Mouse (Mus musculus) ovary, postnatal 36 days (tissue): Measurements from ENCODE around the gene Mul1.
"Not testable (repeated sequence)": the region's sequence is repeated elsewhere in the genome, so short reads cannot be mapped to it uniquely, and the experiment has no call there.

ENCODE experiments used
- DNase-seq: peaks from one replicate; pipeline ENCODE4 v3.0.0; 2022; ENCODE audit warnings: low spot score, mixed read lengths

Mul1 gene

GRCm38 (mm10) chr4:138434347-138435316 lies at the start of gene Mul1:
TSS of gene Mul1 (plus strand) at chr4:138434671.
- DNase-seq, result peak; percentile 94

DNA sequence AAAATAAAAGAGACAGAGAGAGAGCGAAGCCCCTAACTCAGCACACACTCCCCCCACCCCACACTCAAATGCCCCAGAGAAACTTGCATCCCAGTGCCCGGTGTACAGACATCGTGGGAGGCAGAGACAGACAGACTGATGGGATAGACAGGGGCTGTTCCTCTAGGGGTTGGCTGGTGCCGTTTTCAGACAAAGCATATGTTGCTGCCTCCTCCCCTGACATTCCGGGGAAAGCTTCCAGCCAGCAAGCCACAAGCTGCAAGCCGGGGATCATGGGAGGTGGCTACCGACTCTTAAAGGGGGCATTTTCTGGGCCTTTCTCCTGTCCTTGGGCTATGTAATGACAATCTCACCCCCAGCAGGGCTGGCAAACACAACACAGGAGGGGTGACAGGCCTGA lies 40.8 kb upstream of the Mul1 start:
- DNase-seq, result no peak

DNA sequence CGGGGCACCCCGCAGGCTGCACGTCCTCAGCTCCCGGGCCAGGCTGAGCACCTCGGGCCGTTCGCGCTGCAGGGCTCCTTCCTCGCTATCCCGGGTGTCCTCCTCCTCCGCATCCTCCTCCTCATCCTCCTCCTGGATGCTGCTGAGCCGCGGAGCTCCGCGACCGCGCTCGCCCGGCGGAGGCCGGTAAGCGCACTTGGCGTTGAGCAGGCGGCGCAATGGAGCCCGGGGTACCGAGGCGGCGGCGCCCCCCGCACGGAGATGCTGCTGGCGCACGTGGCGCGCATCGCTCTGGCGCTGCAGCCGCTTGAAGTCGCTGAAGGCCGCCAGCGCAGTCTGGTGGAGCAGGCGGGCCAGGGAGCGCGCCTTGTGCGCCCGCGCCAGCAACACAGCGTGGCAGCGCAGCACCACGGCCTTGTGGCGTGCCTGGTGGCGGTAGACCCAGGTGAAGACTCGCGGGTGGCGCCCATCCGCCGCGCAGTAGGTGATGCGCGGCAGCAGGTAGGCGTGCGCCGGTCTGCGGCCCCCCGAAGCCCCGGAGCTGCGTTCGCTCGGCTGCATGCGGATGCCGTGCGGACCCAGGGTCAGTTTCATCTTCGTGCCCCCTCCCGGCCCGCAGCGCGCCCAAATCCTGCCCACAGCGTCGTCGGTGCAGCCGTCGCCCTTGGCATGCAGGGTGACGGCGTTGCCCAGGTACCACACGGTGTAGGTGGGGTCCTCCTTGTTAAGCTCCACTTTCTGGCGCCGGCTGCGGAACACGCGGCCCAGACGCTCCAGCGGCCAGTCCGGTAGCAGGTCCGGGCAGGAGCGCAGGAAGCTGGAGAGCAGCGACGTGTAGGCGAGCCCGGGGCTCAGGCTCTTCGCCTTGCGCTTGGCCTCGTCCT lies 39.1 kb upstream of the Mul1 start:
- DNase-seq, result peak; percentile 16

DNA sequence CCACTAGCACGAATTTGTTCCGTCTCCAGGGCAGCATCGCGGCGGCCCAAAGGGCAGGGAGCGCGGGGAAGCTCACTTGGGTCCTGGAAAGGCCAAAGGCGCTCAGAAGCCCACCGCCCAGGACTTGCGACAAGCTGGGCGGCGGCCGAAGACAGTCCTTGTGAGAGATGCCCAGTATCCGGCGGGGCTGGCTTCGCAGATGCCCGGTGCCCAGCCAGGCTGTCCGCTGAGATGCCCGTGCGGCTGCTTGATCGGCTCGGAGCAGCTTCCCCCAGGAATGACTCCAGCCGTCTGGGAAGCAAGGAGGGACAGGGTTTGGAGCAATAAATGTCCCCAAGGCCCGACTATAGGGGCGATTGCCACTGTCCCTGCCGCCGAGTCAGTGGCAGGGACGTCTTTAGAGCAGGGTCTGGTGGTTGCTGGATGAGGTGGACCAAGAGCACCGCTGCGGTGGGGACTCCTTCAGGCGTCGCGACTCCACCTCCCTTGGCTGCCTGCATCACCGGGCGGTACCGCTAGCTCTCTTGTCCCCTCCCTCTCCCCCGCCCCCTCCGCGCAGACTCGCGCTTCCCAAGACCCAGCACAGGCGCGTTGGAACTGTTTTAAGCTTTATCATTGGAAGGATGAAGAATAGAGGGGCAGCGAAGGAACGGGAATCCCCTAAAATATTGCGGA lies 38.4 kb upstream of the Mul1 start, which contains the start of gene Fam43b:
Fam43b (minus strand) TSS at position 558 of the 675 bp plus-strand sequence.
- peak; percentile 35 for DNase-seq

- DNase-seq, result no peak
Observed at GRCm38 (mm10) chr4:138396711-138397110, 37.8 kb upstream of the Mul1 start.

DNA sequence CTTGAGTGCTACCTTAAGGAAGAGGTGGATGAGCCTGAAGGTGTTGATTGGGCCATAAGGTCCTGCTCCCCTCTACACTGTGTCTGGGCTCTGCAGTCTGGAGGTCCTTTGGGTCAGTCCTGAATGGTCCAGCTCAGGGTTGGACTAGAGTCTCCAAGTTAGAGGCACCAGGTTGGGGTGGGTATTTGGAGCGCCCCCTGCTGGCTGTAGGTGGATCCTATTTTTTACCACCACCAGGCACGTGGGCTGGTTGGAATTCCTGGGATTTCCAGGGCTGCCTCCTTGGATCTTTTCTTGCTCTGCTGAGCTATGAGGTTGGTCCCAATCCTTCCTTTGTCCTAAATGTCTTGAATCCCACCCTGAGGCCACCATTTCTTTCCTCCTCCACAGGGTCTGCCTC lies 29.7 kb upstream of the Mul1 start:
- DNase-seq, result peak; percentile 34

DNA sequence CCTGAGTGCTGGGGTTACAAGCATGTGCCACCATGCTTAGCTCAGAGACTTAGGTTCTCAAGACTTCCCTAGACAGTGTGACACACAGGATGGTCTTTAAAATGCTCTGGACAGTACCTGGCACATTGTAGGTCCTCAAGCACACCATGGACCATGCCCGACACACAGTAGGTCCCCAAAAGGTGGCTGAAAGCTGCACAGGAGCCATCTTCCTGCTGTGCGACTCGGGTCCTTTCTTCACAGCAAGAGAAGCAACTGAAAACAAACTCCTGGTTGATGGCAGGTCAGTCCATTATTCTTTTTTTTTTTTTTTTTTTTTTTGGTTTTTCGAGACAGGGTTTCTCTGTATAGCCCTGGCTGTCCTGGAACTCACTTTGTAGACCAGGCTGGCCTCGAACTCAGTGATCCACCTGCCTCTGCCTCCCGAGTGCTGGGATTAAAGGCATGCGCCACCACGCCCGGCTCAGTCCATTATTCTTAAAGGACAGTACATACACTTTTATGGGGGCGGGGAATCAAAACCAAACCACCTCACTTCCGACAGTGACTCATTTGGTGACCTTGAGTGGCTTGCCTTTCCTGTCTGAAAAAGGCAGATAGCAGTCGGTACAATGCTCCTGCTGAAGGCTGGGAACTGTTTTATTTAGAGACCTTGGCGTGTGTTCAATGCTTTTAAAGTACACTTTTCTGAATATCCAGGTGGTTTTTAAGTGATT lies 26.8 kb upstream of the Mul1 start:
- no peak for DNase-seq

- DNase-seq, result no peak
Observed at GRCm38 (mm10) chr4:138411011-138411410, 23.5 kb upstream of the Mul1 start.

GRCm38 (mm10) chr4:138411504-138412121 lies 22.9 kb upstream of the Mul1 start:
- no peak for DNase-seq

DNA sequence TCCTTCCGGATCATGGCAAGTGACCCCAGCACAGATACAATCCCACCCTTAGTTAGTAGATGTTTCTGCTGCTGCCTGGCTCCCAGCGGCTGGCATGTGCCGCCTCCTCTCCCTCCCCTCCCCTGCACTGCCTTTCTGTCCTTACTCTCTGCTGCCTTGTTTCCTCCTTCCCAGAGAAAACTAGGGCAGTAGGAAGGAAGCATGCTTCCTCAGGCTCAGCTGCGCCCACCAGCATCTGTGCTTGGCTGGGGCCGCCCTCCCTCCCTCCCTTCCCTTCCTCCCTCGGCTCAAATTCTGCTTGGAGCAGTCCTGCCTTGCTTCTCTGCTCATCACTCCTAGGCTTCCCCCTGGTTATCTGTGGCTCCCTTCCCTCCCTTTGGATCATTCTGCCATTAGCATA lies 19.7 kb upstream of the Mul1 start:
- DNase-seq, result no peak

DNA sequence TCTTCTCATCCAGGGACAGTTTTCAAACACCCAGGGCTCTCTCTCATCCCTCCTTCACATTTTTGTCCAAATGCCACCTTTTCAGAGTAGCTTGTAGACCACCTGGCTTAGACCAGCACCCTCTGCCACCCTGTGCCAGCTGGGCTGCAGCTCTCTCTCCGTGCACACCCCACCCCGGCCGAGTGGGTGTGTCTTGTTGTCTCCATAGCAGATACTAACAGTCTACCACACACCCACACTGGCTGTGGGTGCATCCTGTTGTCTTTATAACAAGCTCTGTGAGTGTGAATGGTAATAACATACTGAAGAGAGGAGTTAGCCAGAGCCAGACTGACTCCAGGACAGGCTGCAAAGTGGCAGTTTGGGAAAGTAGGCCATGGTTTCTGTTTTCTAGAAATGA lies 18.5 kb upstream of the Mul1 start:
- DNase-seq, result no peak

DNA sequence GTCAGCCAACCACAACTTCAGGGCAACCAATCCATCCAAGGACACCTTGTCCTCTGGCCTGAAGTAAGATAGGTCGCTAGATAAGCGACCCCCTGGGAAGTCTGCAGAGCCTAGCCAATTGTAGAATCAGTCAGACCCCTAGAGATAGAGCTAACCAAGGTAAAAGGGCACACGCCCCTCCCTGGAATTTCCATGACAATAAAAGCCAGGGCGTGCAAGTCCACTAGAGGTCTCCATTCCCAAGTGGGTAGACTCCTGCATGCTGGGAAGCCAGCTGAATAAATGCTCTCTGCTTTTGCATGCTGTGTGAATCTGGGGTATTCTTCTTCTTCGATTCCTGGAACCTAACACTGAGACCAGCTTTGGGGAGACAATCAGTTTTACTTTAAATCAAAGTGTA lies 18.1 kb upstream of the Mul1 start:
- DNase-seq, result no peak

GRCm38 (mm10) chr4:138417882-138418281 lies 16.6 kb upstream of the Mul1 start:
- DNase-seq, result no peak

GRCm38 (mm10) chr4:138418340-138418957 lies 16.0 kb upstream of the Mul1 start:
- no peak for DNase-seq

DNA sequence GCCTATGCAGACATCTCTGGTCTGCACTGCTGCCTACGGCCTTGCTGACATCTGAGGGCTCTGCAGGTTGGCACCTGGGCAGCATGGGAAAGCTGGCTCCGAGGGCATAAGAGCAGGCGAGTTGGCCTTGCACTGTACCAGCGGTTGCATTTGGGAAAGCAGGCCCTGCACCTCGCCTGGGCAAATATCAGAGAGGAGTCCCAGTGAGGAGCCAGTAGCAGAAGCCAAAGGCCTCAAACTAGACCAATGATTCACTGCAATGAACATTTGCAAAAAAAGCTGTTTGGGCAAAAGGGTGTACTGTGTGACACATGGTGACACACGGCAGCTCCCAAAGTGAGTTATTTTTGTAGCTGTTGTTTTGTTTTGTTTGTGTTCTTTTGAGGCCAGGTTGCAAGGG lies 9.4 kb upstream of the Mul1 start:
- no peak for DNase-seq

GRCm38 (mm10) chr4:138425604-138426003 lies 8.9 kb upstream of the Mul1 start:
- not testable (repeated sequence) for DNase-seq

DNA sequence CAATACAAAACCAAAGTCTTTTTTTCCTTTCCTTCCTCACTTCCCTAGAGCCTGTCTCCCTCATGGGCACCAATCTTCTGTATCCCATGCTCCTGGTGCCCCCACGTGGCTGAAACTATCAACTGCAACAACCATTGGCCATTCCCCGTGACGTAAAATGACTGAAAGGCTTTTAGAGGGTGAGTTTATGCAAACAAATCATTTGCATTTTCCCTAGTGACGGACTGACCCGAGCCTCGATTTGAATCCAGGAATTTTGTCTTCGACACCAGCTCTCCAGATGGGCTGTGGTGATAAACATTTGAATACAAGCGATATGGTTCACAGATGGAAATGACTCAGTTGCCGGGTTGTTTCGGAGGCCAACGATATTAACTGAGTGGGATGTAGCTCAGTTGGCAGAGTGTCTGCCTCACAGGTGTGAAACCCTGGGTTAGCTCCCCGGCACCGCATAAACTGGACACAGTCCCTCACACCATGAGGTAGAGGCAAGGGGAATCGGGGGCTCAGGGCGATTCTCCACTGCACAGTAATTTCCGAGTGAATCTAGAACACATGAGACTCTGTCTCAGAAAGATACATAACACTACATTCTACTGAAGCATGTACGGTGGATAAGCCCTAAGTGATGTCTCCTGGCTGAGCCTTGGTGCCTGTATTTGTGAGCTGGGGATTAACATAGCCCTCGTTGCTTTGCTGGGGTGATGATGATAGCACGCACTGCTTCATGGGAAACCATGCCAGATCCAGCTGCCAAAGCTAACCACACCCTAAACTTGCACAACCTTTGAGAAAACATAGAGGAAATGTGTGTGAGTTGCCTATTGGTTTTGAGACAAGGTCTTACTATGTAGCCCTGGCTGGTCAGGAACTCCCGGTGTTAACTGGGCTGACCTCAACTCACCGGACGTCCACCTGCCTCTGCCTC lies 7.4 kb upstream of the Mul1 start:
- DNase-seq, result peak; percentile 78

DNA sequence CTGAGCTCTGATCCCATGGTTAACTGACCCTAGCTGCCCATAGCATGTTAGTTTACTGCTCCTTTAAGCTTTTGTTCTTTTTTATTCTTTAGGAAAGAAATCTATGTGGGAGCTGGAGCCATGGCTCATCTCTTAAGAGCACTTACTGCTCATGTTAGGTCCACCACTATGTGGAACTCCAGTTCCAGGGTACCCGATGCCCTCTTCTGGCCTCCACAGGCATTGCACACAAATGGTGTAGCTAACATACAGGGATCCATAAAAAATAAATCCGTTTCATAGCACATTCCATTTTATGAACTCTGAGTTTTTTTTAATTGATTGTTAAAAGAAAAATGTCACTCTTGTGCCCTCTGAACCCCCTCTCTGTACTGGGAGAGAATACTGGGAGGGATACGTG lies 4.7 kb upstream of the Mul1 start:
- no peak for DNase-seq

DNA sequence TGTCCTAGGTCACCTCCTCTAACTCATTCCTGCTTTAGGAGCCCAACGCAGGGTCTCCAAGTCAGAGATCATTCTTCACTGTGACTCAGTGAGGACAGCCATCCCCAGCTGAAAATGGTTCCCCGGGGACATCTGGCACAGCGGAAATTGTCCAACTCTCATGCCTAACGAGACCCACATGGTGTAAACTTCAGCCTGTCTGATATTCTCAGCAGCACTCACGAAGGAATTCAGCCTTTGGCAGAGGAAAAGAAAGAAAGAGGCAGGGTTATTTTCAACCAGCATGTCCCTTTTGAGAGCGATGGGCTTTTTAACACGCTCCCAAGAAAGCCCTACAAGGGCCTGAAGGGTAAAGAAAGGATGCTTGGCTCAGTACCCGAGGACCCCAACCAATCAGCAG lies 3.1 kb upstream of the Mul1 start:
- DNase-seq, result no peak
